Mouse (Mus musculus): ENCODE data around the gene Dop1b.
A peak's percentile ranks its signal among the peaks of the same experiment; 100 is the strongest.

Gene Dop1b

GRCm38 (mm10) chr16:93797841-93798492 lies 86.3 kb downstream of the Dop1b start:
- Histone ChIP-seq H3K27me3 (ENCODE audit: insufficient read depth, low read length) (no peaks in the 10 kb centered on the region; the same call in 1 of the 2 replicates), H3K4me3 (replicated peaks; ENCODE audit: low read length) (no peak overlapping the region), H3K4me1 (replicated peaks; ENCODE audit: low read depth, low read length) (peaks cover 79% of the 10 kb centered on the region), H3K9me3 (ENCODE audit: low read length) (no peaks in the 10 kb centered on the region), H3K36me3 (ENCODE audit: insufficient read depth, low read length) (peaks cover 13% of the 10 kb centered on the region)
- TF ChIP-seq CTCF (conservative IDR thresholded peaks at IDR 0.05; ENCODE audit: low read length), result no peak
- TF ChIP-seq POU5F1 (IDR thresholded peaks at IDR 0.05; ENCODE audit: borderline replicate concordance, low read length), result no peak
- no peak for TF ChIP-seq NANOG (IDR thresholded peaks at IDR 0.05; ENCODE audit: borderline replicate concordance, low read length)

DNA sequence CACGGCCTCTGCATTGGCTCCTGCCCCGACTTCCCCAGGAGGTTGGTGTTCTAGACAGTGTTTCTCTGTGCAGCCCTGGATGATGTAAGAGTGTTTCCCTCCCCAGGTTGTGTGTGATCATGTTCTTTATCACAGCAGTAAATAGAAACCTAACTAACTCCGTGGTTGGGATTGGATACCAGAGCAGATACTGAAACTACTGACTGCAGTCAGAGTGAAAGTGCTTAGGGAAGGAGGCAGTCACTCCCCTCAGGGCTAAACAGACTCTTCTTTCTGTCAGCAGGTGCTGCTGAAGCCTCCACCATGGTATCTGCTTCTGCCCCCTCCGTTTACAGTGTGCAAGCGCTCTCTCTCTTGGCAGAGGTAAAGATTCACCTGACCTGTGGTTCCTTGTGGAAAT lies 86.9 kb downstream of the Dop1b start:
- H3K9me3 ChIP-seq (ENCODE audit: low read length), result no peaks in the 10 kb centered on the region
- H3K4me1 ChIP-seq (replicated peaks; ENCODE audit: low read depth, low read length), result peaks cover 72% of the 10 kb centered on the region
- H3K4me3 ChIP-seq (replicated peaks; ENCODE audit: low read length), result no peak overlapping the region
- H3K27me3 ChIP-seq (ENCODE audit: insufficient read depth, low read length), result no peaks in the 10 kb centered on the region; the same call in 1 of the 2 replicates
- H3K36me3 ChIP-seq (ENCODE audit: insufficient read depth, low read length), result 0 out of 2 replicates have a peak, but pooled peaks cover 11% of the 10 kb centered on the region
- no peak for TF ChIP-seq CTCF (conservative IDR thresholded peaks at IDR 0.05; ENCODE audit: low read length)
- TF ChIP-seq POU5F1 (IDR thresholded peaks at IDR 0.05; ENCODE audit: borderline replicate concordance, low read length), result no peak
- no peak for TF ChIP-seq NANOG (IDR thresholded peaks at IDR 0.05; ENCODE audit: borderline replicate concordance, low read length)

DNA sequence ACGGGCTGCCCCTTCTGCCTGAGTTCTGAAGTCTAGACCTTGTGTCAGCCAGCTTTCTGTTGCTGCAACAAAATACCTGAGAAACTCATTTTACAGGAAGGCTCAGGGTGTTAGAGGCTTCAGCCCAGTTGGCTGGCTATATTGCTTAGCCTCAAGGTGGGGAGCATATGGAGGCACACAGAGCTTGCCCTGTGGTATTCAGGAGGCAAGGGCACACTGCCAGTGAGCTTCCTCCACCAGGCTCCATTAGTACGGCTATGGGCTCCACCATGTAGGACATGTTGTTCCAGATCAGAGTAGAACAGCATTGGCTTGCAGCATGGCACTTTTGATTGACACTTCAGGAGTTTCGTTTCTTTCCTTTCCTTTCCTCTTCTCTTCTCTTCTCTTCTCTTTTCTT lies 87.4 kb downstream of the Dop1b start:
- H3K27me3 ChIP-seq (ENCODE audit: insufficient read depth, low read length), result no peaks in the 10 kb centered on the region; the same call in 1 of the 2 replicates
- H3K4me3 ChIP-seq (replicated peaks; ENCODE audit: low read length), result no peak overlapping the region
- peaks cover 68% of the 10 kb centered on the region for H3K4me1 ChIP-seq (replicated peaks; ENCODE audit: low read depth, low read length)
- TF ChIP-seq POU5F1 (IDR thresholded peaks at IDR 0.05; ENCODE audit: borderline replicate concordance, low read length), result no peak
- no peak for TF ChIP-seq NANOG (IDR thresholded peaks at IDR 0.05; ENCODE audit: borderline replicate concordance, low read length)
- TF ChIP-seq CTCF (conservative IDR thresholded peaks at IDR 0.05; ENCODE audit: low read length), result no peak
- 0 out of 2 replicates have a peak, but pooled peaks cover 9% of the 10 kb centered on the region for H3K36me3 ChIP-seq (ENCODE audit: insufficient read depth, low read length)
- no peaks in the 10 kb centered on the region for H3K9me3 ChIP-seq (ENCODE audit: low read length)

DNA sequence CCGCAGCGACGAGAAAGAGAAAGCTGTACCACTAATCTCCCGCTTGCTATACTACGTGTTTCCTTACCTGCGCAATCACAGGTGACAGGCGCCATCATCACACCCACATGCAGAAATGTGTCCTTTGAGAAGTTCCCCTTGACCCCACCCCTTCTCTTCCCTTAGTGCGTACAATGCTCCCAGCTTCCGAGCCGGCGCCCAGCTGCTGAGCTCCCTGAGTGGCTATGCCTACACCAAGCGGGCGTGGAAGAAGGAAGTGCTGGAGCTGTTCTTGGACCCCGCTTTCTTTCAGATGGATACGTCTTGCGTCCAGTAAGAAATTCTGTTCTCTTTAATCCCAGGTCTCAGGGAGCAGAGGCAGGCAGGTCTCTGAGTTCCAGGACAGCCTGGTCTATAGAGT lies 88.2 kb downstream of the Dop1b start:
- Histone ChIP-seq H3K27me3 (ENCODE audit: insufficient read depth, low read length) (no peaks in the 10 kb centered on the region; the same call in 1 of the 2 replicates), H3K4me1 (replicated peaks; ENCODE audit: low read depth, low read length) (peaks cover 64% of the 10 kb centered on the region), H3K4me3 (replicated peaks; ENCODE audit: low read length) (peak overlapping the region; percentile 24; the same call in 1 of the 2 replicates), H3K9me3 (ENCODE audit: low read length) (no peaks in the 10 kb centered on the region), H3K36me3 (ENCODE audit: insufficient read depth, low read length) (0 out of 2 replicates have a peak, but pooled peaks cover 7% of the 10 kb centered on the region)
- TF ChIP-seq POU5F1 (IDR thresholded peaks at IDR 0.05; ENCODE audit: borderline replicate concordance, low read length) (no peak), NANOG (IDR thresholded peaks at IDR 0.05; ENCODE audit: borderline replicate concordance, low read length) (no peak), CTCF (conservative IDR thresholded peaks at IDR 0.05; ENCODE audit: low read length) (no peak)

DNA sequence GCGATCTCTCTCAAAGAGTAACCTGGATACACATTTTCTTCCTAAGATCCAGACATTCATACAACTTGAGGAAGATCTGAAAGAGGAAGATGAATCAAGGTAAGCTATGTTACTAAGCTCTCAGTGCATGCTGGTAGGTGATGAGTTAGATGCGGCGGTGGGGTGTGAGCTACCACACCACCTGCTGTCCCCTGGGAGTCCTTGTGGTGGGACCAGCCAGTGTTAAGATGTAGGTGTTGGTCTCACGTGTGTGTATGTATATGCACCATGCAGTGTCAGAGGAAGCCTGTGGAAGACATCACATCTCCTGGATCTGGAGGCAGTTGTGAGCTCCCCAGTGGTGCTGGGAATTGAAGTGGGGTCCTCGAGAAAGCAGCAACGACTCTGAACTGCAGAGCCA lies 95.5 kb downstream of the Dop1b start:
- TF ChIP-seq NANOG (IDR thresholded peaks at IDR 0.05; ENCODE audit: borderline replicate concordance, low read length) (no peak), CTCF (conservative IDR thresholded peaks at IDR 0.05; ENCODE audit: low read length) (no peak), POU5F1 (IDR thresholded peaks at IDR 0.05; ENCODE audit: borderline replicate concordance, low read length) (no peak)
- H3K4me1 ChIP-seq (replicated peaks; ENCODE audit: low read depth, low read length), result peaks cover 49% of the 10 kb centered on the region
- peaks cover 50% of the 10 kb centered on the region for H3K36me3 ChIP-seq (ENCODE audit: insufficient read depth, low read length)
- H3K9me3 ChIP-seq (ENCODE audit: low read length), result peaks cover 10% of the 10 kb centered on the region
- no peaks in the 10 kb centered on the region for H3K27me3 ChIP-seq (ENCODE audit: insufficient read depth, low read length)
- no peak overlapping the region for H3K4me3 ChIP-seq (replicated peaks; ENCODE audit: low read length)

- TF ChIP-seq NANOG (IDR thresholded peaks at IDR 0.05; ENCODE audit: borderline replicate concordance, low read length), result peak; percentile 9; the same call in 1 of the 2 replicates
- no peak for TF ChIP-seq POU5F1 (IDR thresholded peaks at IDR 0.05; ENCODE audit: borderline replicate concordance, low read length)
- Histone ChIP-seq H3K4me1 (replicated peaks; ENCODE audit: low read depth, low read length) (peaks cover 49% of the 10 kb centered on the region), H3K27me3 (ENCODE audit: insufficient read depth, low read length) (no peaks in the 10 kb centered on the region), H3K4me3 (replicated peaks; ENCODE audit: low read length) (no peak overlapping the region), H3K36me3 (ENCODE audit: insufficient read depth, low read length) (peaks cover 50% of the 10 kb centered on the region), H3K9me3 (ENCODE audit: low read length) (peaks cover 11% of the 10 kb centered on the region)
These were observed 96.4 kb downstream of the Dop1b start for GRCm38 (mm10) chr16:93807961-93808554.

DNA sequence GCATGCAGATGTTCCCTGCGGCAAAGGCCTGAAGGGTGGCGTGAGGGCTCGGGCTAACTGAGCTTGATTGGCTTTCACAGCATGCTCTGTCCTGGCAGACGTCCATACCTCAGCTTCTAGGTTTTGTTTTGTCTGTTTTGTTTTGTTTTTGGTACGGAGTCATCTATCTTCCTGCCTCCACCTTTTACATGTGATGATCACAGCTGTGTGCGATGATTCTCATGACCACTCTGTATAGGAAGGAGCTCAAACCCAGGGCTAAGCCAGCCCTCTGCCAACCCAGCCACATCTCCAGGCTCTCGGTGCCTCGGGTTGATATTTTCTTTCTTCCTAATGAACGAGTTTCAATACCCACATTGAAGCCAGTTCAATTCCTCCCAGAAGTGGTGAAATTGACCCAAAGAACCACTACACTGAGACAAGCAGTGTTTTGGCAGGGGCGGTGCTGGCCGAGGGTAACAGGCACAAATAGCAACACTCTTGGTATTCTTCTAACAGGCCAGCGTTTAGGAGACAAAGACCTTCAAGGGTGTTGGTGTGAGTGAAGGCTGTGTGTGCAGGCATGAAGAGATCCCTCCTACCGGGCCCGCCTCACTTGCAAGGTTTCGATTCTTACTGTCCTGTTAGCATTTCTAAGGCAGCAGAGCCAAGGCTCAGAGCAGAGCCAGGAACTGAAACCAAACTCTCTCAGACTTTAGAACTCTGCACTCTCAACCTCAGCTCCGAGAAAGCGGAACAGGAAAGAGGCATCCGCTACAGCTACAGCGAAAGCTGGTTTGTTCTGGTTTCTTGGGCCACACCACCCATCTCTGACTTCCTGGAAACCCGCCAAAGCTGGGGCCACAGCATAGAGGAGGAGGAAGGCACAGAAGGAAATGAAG lies 104.4 kb downstream of the Dop1b start:
- Histone ChIP-seq H3K4me3 (replicated peaks; ENCODE audit: low read length) (peak overlapping the region; percentile 72), H3K9me3 (ENCODE audit: low read length) (peaks cover 11% of the 10 kb centered on the region), H3K4me1 (replicated peaks; ENCODE audit: low read depth, low read length) (peaks cover 64% of the 10 kb centered on the region), H3K27me3 (ENCODE audit: insufficient read depth, low read length) (no peaks in the 10 kb centered on the region), H3K36me3 (ENCODE audit: insufficient read depth, low read length) (peaks cover 8% of the 10 kb centered on the region)
- no peak for TF ChIP-seq CTCF (conservative IDR thresholded peaks at IDR 0.05; ENCODE audit: low read length)
- TF ChIP-seq POU5F1 (IDR thresholded peaks at IDR 0.05; ENCODE audit: borderline replicate concordance, low read length), result no peak
- no peak for TF ChIP-seq NANOG (IDR thresholded peaks at IDR 0.05; ENCODE audit: borderline replicate concordance, low read length)

- Histone ChIP-seq H3K4me3 (replicated peaks; ENCODE audit: low read length) (peak overlapping the region; percentile 72), H3K9me3 (ENCODE audit: low read length) (peaks cover 4% of the 10 kb centered on the region), H3K36me3 (ENCODE audit: insufficient read depth, low read length) (0 out of 2 replicates have a peak, but pooled peaks cover under 1% of the 10 kb centered on the region), H3K4me1 (replicated peaks; ENCODE audit: low read depth, low read length) (peaks cover 70% of the 10 kb centered on the region), H3K27me3 (ENCODE audit: insufficient read depth, low read length) (no peaks in the 10 kb centered on the region)
- peak; percentile 41 for TF ChIP-seq CTCF (conservative IDR thresholded peaks at IDR 0.05; ENCODE audit: low read length)
- TF ChIP-seq NANOG (IDR thresholded peaks at IDR 0.05; ENCODE audit: borderline replicate concordance, low read length), result no peak
These were observed 105.2 kb downstream of the Dop1b start for GRCm38 (mm10) chr16:93816861-93817260.

Data from E14TG2a.4 (cell line).